Mouse (Mus musculus) forebrain, postnatal 0 days (tissue): ENCODE data around the gene Cdh22. TPM values are rescaled to one million over a fixed set of nuclear protein-coding genes. Genes with fewer than 3 reads are reported as not detected.

Source experiments
- ATAC-seq: fragments of 200-750 bp; cut with Nextera tagmentation; 2 replicates; pipeline ENCODE4 v1.8.0; 2017; ENCODE audit warnings: mild to moderate bottlenecking, moderate library complexity
- DNase-seq: peaks from one replicate; pipeline ENCODE4 v3.0.0-alpha.2; 2015
- H3K27ac ChIP-seq: fragments of 300-500 bp; sonication (generic); 2 replicates; pipeline ENCODE4 v1.5.1; 2014; ENCODE audit warnings: low read depth, mild to moderate bottlenecking, antibody characterized with exemption, low read length, moderate library complexity, mixed read lengths
- H3K27me3 ChIP-seq: fragments of 300-500 bp; sonication (generic); 2 replicates; pipeline ENCODE4 v1.6.1; 2014; ENCODE audit warnings: mild to moderate bottlenecking, low read length, mixed read lengths; ENCODE audit not compliant: insufficient read depth
- H3K36me3 ChIP-seq: fragments of 300-500 bp; sonication (generic); 2 replicates; pipeline ENCODE4 v1.6.1; 2014; ENCODE audit warnings: mild to moderate bottlenecking, moderate library complexity; ENCODE audit not compliant: insufficient read depth
- H3K4me1 ChIP-seq: fragments of 300-500 bp; sonication (generic); 2 replicates; pipeline ENCODE4 v1.6.1; 2014; ENCODE audit warnings: antibody characterized with exemption; ENCODE audit not compliant: insufficient read depth
- H3K4me2 ChIP-seq: fragments of 300-500 bp; sonication (generic); 2 replicates; pipeline ENCODE4 v1.6.1; 2014; ENCODE audit warnings: low read depth, mild to moderate bottlenecking, moderate library complexity
- H3K4me3 ChIP-seq: fragments of 300-500 bp; sonication (generic); 2 replicates; pipeline ENCODE4 v1.5.1; 2014; ENCODE audit warnings: low read depth, low read length, mixed read lengths
- H3K9ac ChIP-seq: fragments of 300-500 bp; sonication (generic); 2 replicates; pipeline ENCODE4 v1.6.1; 2014; ENCODE audit warnings: mild to moderate bottlenecking
- H3K9me3 ChIP-seq: fragments of 300-500 bp; sonication (generic); 2 replicates; pipeline ENCODE4 v1.6.1; 2016; ENCODE audit warnings: low read length
- CTCF ChIP-seq: sonication (generic); IDR thresholded peaks from 2 replicates; pipeline ENCODE4 v1.5.1; 2016; ENCODE audit warnings: antibody characterized with exemption, control low read depth, low read depth
- WGBS: fragments of 180-500 bp; shearing (Covaris S2); extraction: QIAGEN DNeasy Blood & Tissue Kit; methylation state at CpG from one replicate; pipeline ENCODE4 v1.1.7; 2014; 5-methylcytosine and 5-hydroxymethylcytosine counted together
- polyA plus RNA-seq: library from polyadenylated mRNA; unstranded; fragments of >200 nt; fragmentation: Nextera tagmentation; extraction: Ambion mirVana; gene quantifications from 2 replicates; pipeline ENCODE4 v1.2.1, GENCODE M21; 2015
- total RNA-seq: library from RNA; depleted of rRNA; stranded (reverse); fragments of >200 nt; gene quantifications from 2 replicates; pipeline ENCODE4 v1.2.3, GENCODE M21; 2014

Cdh22 gene
- total and polyA plus RNA-seq, 2 experiments from 2014 or later, result 10.4 to 24.6 TPM

- Histone ChIP-seq H3K27ac (no peak overlapping the region), H3K4me2 (no peak overlapping the region), H3K9me3 (no peaks in the 10 kb centered on the region), H3K9ac (no peak overlapping the region), H3K4me1 (no peaks in the 10 kb centered on the region; the same call in 1 of the 2 replicates), H3K36me3 (no peaks in the 10 kb centered on the region; the same call in 1 of the 2 replicates), H3K4me3 (no peak overlapping the region), H3K27me3 (no peaks in the 10 kb centered on the region)
- WGBS, result 55% methylated on average over 9 of the region's 9 CpGs
- peak; percentile 47 for DNase-seq
- ATAC-seq, result peak; percentile 60
- TF ChIP-seq CTCF, result no peak
Measured at GRCm38 (mm10) chr2:165120765-165121164, 113.9 kb downstream of the Cdh22 start.

DNA sequence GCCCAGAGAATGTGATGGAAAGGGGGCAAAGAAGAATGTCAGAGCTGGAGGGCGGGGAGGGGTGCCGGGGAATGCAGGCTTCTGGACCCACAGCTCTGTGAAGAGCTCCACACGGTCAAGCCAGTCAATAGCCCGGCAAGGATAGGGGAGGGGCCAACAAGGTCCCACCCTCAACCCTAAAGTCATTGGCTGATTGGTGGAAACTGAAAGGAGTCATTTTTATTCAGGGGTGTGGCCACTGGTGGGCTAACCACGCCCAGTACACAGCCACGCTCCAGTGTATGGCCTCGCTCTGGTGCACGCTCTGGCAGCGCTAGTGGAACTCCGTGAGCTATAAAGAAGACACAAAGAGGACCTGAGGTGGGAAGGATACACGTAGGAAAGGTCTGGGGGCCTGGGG is 120.9 kb downstream of the Cdh22 start:
- no peaks in the 10 kb centered on the region; the same call in 1 of the 2 replicates for H3K36me3 ChIP-seq
- no peaks in the 10 kb centered on the region for H3K9me3 ChIP-seq
- WGBS, result 35% methylated on average over 11 of the region's 11 CpGs
- H3K27ac ChIP-seq, result no peak overlapping the region
- H3K4me3 ChIP-seq, result no peak overlapping the region
- peaks cover 35% of the 10 kb centered on the region for H3K27me3 ChIP-seq
- no peak overlapping the region for H3K4me2 ChIP-seq
- no peaks in the 10 kb centered on the region for H3K4me1 ChIP-seq
- TF ChIP-seq CTCF, result no peak
- H3K9ac ChIP-seq, result no peak overlapping the region
- DNase-seq, result no peak
- no peak for ATAC-seq

DNA sequence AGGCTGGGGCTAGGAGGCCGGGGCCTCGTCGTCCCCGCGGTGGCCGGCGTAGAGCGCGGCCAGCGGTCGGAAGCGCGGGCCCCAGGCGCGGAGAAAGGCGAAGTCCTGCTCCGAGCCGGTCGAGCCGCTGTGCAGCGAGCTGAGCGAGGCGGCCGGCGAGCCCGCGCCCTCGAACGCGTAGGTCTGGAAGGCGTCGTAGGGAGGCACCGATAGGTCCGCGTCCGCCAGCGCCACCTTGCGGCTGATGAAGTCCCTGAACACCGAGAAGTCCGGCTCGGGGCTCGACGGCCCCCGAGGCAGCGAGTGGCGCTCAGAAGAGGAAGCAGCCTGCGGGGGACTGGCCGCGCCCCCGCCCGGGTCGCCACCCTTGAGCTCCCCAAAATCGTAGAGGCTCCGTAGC is 122.5 kb downstream of the Cdh22 start:
- Histone ChIP-seq H3K4me1 (no peaks in the 10 kb centered on the region), H3K9me3 (no peaks in the 10 kb centered on the region), H3K9ac (no peak overlapping the region), H3K4me3 (peak overlapping the region; percentile 12; the same call in 1 of the 2 replicates), H3K4me2 (peak overlapping the region; percentile 26), H3K27ac (no peak overlapping the region), H3K36me3 (no peaks in the 10 kb centered on the region; the same call in 1 of the 2 replicates), H3K27me3 (peaks cover 39% of the 10 kb centered on the region)
- TF ChIP-seq CTCF, result peak; percentile 82
- under 1% methylated on average over 52 of the region's 54 CpGs for WGBS
- peak; percentile 81 for ATAC-seq
- DNase-seq, result peak; percentile 81

- Histone ChIP-seq H3K9me3 (no peaks in the 10 kb centered on the region), H3K9ac (no peak overlapping the region), H3K4me2 (no peak overlapping the region), H3K4me3 (no peak overlapping the region), H3K27me3 (peaks cover 8% of the 10 kb centered on the region), H3K27ac (no peak overlapping the region), H3K4me1 (no peaks in the 10 kb centered on the region), H3K36me3 (no peaks in the 10 kb centered on the region)
- DNase-seq (no peak), ATAC-seq (peak; percentile 38)
- WGBS, result 24% methylated on average over 18 of the region's 18 CpGs
- 0 out of 2 replicates have a peak, but pooled peaks have one; percentile 7 for TF ChIP-seq CTCF
Measured at GRCm38 (mm10) chr2:165106585-165106984, 128.1 kb downstream of the Cdh22 start.

DNA sequence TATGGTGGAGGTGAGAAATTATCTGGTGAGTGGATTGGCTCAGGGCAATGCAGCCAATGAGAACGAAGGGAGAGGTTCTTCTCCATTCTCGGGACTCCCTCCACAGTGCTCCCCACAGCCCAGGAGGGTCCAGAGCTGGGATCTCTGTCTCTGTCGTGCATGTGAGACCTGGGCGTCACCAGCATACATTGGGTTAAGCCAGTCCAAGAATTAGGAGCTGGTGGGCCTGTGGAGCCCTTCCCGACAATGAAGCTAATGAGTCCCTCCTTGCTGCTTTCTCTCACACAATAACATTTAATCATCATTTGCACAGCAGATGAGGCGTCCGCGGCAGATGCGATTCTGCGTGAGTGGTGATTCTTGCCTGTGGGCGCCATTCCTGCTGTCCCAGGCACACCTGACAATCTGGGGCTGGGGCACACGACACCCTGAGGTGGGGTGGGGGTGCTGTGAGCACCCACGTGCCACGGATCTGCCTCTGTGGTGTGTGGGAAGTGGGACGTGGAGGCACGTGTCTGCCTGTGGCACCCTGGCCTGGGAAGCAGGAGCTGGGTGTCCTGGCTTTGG is 129.1 kb downstream of the Cdh22 start:
- no peak overlapping the region for H3K27ac ChIP-seq
- H3K4me2 ChIP-seq, result no peak overlapping the region
- no peaks in the 10 kb centered on the region for H3K4me1 ChIP-seq
- peaks cover 4% of the 10 kb centered on the region for H3K27me3 ChIP-seq
- H3K36me3 ChIP-seq, result no peaks in the 10 kb centered on the region
- 0 out of 2 replicates have a peak, but pooled peaks have one; percentile 10 for ATAC-seq
- H3K9ac ChIP-seq, result no peak overlapping the region
- no peaks in the 10 kb centered on the region for H3K9me3 ChIP-seq
- TF ChIP-seq CTCF, result no peak
- DNase-seq, result no peak
- WGBS, result 38% methylated on average over 16 of the region's 16 CpGs
- H3K4me3 ChIP-seq, result no peak overlapping the region

DNA sequence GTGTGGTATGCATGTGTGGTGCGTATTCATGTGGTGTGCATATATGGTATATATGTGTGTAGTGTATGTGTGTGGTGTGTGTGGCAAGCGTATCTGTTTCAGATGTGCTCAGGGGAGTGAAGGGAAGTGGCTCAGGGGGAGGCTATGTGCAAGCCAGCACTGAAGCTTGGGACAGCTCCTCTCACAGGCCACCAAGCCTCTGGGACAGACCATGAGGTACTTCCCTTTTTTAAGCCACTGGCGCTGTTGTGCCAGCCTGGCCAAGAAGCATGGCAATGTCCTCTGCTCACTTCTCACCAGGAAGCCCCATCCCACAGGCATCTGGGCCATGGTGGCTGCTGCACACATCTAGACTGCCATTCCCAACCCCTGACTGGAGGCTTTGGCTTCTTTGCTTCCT is 131.7 kb downstream of the Cdh22 start:
- H3K27ac ChIP-seq, result no peak overlapping the region
- H3K4me2 ChIP-seq, result no peak overlapping the region
- H3K4me1 ChIP-seq, result no peaks in the 10 kb centered on the region
- DNase-seq (no peak), ATAC-seq (no peak)
- no peak for TF ChIP-seq CTCF
- H3K9ac ChIP-seq, result no peak overlapping the region
- peaks cover 1% of the 10 kb centered on the region; the same call in 1 of the 2 replicates for H3K27me3 ChIP-seq
- WGBS, result 91% methylated on average over 3 of the region's 3 CpGs
- no peaks in the 10 kb centered on the region for H3K9me3 ChIP-seq
- H3K4me3 ChIP-seq, result no peak overlapping the region
- H3K36me3 ChIP-seq, result no peaks in the 10 kb centered on the region

DNA sequence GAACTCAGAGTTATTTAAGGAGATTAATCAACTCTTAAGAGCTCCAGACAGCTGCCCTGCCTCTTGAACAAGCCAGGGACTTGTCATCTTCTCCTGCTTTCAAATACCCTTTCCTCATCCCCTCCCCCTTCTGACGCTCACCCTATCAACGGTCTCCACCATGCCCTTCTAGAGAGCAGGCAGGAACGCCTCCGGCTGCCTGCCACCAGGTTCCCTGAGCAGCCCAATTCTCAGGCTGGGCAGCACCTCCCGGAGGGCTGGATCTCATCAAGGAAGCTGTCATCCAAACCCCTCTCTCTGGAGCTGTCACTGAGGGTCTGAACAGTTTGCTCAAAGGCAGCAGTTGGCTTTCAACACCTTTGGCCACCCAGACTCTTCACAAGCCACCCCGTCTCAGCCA is 133.9 kb downstream of the Cdh22 start:
- TF ChIP-seq CTCF, result no peak
- no peaks in the 10 kb centered on the region for H3K36me3 ChIP-seq
- H3K4me3 ChIP-seq, result no peak overlapping the region
- no peak overlapping the region for H3K9ac ChIP-seq
- no peaks in the 10 kb centered on the region; the same call in 1 of the 2 replicates for H3K27me3 ChIP-seq
- 14% methylated on average over 6 of the region's 6 CpGs for WGBS
- no peak overlapping the region for H3K4me2 ChIP-seq
- no peak for DNase-seq
- H3K4me1 ChIP-seq, result 0 out of 2 replicates have a peak, but pooled peaks cover 3% of the 10 kb centered on the region
- no peaks in the 10 kb centered on the region for H3K9me3 ChIP-seq
- no peak for ATAC-seq
- H3K27ac ChIP-seq, result no peak overlapping the region
